Mouse (Mus musculus) right cerebral cortex, postnatal 25 days (tissue): ENCODE data around the gene Sgtb.

Experiments used
- DNase-seq: peaks from one replicate; pipeline ENCODE4 v3.0.0; 2022

Sgtb gene

DNA sequence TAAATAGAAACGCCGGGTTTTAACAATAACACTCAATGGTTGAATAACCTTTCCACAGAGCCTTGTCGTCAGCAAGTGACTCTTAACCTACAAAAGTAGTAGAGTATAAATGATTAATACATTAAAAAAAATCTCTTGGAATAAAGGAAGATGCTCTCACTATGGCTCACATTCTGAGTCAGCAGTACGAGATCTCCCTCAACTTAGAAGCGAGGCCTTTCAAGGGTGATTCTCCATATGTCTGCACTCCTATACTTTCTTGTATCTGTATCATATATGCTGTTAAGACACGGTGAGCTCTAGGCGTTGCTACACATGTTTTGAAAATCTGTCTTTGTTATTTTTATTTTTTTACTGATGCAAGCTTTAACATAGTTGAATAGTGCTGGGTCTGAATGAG, 985 bp downstream of the Sgtb start:
- no peak for DNase-seq

DNA sequence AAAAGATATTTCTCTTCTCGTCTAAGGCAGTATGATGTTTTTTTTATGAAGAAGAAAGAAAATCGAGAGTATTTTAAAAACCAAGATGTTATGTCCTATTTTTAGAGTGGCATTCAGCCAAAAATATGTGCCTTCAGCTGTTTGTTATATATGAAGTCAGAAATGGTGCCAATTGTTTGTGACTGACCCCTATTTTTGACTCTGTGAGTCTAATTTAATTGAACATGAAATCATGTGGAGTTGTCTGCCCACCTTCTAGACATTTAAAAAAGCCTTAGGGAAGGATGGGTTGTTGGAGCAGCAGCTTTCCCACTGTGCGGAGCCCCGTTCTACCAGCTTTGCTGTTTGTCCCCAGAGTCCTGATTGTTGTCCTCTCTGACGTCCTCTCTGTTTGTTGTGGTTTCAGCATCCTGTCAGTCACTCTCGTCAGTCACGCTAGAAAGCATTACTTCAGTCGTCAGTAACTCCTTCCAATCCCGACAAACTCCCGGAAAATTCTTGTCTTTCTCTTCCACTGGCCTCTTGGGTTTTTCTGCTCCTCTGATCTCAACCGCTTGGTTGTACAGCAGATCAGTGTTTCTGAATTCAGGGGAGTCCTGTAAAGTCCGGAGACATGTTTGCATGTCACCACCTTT, 2.8 kb downstream of the Sgtb start:
- peak; percentile 41 for DNase-seq

DNA sequence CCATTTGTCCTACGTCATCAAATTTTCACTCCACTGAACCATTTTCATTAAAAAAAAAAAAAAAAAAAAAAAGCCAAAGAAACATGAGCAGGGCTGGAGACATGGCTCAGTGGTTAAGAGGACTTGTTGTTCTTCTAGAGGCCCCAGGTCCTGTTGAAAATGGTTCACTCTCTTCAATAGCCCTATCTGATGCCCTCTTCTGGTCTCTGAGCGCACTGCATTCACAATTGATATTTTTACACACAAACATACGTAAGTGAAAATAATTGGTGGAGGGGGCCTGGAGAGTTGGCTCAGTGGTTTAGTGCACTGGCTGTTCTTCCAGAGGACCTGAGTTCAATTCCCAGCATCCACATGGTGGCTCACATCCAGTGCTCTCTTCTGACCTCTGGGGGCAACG, 4.2 kb downstream of the Sgtb start:
- DNase-seq = no peak

DNA sequence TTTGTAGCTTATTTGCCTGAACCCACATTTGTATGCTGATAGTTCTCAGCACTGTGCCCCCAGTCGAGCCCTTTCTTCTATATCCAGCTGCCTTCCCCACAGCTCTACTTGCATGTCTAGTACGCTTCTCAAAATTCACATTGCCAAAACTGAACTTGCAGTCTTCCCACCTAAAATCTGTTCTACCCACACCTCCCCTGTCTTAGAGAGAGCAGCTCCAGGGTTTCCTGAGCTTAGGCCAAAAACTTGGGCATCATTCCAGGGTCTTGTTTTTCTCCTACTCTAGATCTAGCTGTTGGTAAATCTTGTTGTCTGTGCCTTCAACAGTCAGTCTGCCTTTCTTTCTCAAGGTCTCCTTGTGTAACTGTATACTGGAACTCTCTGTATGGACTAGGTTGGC, 5.3 kb downstream of the Sgtb start:
- peak; percentile 57 for DNase-seq

DNA sequence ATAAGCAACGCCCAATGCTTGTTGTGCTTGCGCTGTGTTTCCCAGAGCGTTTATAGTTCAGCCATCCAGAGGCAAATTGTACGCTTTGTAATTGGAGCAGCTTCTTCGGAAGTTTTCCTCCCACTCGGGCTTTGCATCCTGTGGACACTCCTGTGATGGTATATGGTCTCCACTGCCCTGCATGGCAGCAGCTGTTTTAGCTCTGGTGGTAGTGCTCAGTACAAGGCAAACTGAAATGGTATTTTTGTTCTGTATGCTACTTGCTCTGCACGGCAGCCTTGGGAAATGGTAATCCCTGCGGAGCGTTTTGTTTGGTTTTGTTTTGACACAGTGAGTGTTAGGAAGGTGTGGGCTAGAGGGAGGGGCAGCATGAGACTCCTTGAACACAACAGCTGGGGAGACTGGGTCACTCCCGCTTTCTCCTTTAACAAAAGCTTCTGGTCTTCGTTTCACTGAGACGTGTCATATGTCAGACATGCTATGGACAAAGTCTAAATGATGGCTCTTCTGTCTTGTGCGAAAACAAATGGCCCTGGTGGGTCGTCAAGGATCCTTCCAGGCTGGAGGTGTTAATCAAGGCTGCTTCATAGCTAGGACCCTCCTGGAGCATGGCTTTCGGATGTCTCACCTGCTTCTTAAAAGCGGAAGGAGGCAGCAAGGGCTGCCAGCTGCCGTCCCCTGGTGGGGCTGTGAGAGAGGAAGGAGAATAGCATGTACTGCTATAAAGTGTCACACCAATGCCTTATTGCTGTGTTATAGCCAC, 12.7 kb downstream of the Sgtb start:
- no peak for DNase-seq

DNA sequence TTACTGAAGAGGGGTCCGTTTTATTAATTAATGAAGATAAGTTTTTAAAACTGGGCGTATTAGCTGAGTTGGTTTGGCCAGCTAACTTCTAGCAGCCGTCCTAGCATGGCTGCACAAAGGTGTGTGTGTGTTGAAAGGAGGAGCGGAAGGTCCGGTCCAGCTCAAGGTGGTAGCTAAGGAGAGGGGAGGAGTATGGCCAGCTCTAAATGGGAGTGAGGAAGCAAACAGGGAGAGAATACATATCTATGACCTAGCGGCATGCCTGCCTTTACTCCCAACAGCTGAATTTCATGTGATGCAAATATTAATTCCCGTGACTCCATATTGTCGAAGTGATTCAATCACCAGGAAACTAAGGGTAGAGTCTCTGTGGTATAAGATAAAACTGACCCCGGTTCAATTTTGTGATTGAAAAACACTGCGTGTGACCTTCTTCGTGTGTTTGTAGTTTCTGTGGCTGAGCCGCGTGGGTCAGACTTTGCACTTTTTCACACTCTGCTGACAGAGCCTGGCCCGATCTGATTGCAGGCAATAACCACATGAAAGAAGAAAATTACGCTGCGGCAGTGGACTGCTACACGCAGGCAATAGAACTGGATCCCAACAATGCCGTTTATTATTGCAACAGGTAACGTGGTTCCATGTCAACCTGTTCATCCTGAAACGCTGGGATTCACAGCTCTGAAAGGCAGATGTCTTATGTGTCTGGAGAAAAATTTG, 14.3 kb downstream of the Sgtb start:
- no peak for DNase-seq

DNA sequence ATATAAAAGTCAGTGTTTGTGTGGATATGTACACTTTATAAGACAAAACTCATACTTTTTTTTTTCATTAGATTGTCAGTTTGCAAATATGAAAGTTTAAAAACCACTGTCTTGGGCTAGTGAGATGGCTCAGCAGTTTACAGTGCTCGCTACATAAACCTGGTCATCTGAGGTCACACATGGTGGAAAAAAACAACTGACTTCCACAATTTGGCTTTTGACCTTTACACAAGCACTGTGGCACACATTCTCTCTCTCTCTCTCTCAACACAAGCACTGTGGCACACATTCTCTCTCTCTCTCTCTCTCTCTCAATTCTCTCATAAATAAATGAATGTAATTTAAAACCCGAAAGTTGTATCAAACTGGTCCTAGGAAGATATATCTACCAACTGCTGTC, 23.0 kb downstream of the Sgtb start:
- DNase-seq = no peak

DNA sequence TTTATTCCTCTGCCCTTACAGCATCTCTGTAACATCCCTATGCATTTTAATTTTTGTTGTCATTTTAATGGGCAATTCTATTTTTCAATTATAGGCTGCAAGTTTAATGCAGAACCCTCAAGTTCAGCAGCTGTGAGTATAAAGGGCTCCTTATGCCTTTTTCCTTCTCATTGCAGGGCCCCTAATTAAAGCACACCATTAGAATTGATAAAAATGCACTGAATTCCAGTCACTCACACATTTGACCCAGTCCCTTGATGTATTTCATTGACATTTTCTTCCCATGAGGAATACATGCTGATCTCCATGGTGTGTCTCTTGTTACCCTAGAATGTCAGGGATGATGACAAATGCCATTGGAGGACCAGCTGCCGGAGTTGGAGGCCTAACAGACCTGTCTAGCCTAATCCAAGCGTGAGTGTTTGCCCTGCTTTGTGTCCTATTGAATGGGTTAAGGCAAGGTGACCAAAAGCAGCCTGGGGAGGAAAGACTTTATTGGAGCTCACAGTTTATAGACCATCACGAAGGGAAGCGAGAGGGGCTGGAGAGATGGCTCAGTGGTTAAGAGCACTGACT, 25.1 kb downstream of the Sgtb start:
- no peak for DNase-seq

DNA sequence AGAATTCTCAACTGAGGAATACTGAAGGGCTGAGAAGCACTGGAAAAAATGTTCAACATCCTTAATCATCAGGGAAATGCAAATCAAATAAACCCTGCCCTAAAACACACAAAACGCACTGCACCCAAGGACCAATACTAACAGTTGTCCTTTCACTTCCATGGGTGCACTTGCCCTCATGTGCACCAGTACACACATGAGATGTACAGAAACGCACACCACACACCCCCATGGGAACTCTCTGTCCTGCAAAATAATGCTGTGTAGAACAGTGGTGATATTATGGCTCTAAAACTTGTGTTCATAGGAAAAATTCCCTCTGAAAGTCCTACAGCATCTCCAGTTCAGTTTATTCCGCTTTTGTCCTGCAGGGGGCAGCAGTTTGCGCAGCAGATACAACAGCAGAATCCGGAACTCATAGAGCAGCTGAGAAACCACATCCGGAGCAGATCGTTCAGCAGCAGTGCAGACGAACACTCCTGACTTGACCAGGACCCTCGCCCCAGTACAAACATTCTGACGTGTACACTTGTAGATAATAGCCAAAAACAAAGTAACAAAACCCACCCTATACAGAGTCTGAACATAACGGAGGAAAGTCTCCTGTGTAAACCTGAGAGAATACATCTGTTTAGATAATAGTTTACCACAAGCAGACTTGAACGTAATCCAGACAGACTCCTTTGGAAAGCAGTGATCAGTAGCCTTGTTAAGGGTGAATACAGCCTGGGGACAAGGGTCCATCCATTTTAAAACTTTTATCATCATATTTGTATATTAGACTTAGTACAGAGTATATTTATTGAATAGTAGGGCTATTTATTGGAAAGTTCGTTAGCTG, 30.0 kb downstream of the Sgtb start:
- peak; percentile 51 for DNase-seq

DNA sequence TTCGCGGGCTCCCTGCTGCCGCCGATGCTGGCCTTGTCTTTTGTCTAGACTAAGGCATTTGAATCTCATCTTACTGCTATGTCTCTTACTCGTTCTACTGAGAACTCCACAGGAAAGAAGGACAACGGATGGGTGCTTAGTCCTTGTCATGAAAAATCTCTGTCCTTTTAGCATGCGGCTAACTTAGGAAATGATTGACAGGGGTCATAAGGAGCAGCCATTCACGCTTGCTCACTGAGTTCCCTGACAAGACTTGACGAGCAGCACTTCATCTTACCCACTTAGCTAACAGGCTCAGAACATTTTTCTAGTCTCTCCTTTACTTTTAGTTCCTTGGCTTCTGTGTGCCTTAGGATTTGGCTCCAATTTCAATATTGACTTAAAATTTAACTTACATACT, 35.3 kb downstream of the Sgtb start:
- no peak for DNase-seq

DNA sequence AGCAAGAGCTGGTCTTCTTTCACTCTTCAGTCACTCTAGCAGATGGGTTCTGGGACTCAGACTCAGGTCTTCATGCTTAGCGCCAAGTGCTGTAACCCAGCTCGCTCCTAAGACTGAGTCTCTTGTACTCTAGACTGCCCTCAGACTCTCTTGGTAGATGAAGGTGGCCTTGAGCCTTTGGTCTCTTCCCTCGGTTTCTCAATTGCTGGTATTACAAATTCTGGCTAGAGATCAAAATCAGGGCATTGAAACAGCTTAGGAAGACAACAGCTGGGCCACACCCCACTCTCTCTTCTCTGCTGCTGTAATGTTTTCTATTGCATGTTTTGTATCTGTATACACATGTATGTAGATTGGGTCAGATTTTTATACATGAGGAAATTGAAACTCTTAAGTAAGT, 36.1 kb downstream of the Sgtb start:
- DNase-seq = no peak

DNA sequence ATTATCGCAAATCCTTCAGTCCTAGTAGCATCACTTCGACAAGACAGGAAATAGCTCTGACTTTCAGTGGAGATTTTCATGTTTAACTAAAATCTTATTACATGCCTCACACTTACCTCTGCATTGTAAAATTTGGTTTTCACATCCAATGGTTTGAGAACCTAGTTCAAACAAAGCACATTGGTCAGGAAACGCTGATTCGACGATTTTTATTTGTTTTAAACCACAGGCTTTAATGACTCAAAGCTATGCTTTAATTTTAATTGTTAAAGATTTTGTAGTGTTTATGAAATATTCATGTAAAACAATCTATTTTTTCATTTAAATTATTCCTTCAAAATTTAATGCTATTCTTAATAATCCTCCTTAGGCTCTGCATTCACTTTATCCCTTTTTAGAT, 44.6 kb downstream of the Sgtb start:
- no peak for DNase-seq

DNA sequence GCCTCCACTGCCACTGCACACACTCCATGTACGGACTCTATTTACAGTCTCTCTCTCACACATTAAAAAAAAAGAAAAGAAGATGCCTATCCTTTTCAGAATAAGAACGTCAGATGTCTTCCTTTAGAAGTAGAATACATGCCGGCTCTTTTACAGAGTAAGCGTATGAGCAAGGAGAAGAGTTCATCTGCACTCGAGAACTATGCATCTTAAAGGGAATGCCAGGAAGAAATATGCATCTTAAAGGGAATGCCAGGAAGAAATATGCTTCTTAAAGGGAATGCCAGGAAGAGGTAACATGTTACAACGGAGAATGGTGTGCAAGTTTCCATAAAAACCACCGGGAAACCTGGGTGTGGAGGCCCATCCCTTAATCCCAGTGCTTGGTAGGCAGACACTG, 45.6 kb downstream of the Sgtb start:
- DNase-seq = no peak

DNA sequence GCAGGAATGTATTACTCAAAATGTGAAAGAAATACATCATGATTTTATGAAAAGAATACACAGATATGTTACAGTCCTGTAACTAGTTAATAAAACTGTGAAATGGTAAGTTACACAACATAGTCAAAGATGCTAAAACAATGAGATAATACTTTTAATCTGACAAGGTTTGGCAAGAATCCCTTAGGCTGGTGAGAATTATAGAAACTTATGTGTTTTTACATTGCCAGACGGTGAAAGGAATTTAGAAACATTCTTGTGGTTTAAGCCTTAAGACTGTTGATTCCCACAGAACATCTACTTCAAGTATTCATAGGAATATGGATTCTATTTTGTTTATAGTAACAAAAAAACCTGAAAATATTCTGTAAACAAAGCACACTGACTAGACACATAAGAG, 46.1 kb downstream of the Sgtb start:
- DNase-seq = no peak

DNA sequence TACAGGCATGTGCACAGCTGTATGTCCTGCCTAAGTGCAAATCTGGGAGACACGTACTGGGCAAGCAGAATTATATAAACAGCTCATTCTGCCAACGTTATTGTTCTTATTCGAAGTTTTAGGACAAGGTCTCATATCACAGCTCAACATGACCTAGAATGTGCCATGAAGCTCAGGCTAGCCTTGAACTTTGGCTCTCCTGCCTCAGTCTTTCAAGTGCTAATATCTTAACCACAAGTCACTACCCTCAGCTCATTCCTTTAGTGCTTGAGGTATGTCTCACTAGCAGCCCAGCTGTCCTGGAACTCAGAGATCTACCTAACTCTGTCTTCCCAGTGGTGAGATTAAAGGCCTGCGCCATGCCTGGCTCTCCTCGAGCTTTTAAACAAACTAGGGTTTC, 62.2 kb downstream of the Sgtb start:
- no peak for DNase-seq

DNA sequence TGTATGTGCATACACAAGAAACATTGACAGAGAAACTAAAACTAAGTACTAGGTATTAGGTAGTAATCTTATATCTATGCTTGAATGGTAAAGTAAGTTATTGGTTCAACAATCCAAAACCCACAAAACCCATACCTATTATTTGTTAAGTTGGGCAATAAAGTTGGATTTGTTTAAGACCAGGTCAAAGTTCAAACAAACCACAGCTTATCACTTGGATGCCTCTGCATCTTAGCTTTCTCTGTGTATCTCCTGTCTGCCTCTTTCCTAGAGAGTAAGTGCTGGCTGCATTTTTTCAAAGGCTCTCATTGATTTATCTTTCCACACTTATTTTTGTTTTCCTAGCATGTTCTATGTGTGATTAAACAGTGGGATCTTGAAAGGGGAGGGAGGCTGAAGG, 63.0 kb downstream of the Sgtb start:
- DNase-seq = no peak

DNA sequence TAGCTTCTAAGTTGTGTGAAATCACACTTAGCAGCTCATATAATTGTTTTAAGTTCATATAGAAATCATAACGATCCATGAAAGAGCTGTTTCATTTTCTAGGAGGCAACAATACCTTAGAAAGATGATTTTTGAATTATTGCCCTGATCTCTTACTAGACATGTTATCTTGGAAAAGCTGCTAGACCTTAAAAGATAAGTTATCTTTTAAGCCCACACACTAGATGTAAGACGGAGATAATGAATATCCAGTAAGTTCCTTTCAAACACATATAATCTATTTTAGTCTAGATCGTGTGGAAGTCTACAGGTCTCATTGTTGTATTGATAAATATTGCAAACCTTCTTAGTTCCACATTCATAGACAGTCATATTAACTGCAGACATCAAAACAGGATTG, 67.3 kb downstream of the Sgtb start:
- DNase-seq = no peak

DNA sequence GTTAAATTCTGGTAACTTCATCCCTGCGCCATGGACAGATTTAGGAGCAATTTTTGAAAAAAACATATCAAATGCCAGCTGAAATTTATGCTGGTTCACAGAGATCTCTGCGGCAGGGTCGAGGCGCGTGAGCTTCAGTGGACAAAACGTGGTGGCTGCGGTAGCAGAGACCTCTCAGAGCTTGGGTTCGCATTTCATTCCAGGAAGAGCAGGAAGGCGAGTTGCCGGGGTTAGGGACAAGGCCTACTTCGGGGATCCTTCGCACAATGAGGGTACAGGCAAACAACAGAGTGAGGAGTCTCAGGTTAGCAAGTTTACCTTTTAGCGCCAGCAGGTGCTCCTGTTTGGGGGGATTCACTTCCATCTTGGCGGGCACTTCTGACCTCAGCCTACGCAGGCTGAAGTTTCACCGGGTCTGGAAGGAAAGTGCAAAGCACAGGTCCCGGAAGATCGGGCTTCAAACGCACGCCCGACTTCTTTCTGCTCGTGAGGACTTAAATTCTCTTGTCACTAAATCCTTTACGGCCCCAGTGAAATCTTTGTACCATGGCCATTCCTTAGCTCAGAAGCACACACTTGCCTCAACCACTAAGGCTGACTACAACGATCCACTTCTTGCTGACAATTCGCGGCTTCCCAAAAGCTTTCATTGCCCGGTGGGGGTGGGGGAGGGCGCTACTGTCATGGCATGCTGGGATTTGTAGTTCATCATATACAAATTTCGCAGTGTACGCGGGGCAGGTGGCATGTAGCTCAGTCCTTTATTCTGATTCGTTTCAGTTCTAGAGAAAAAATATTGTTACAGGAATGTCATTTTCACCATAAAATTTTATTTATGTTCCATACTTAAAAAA, 68.5 kb downstream of the Sgtb start, which contains the start of gene Trappc13:
TSS of gene Trappc13 (minus strand) at position 674 of the 854 bp plus-strand sequence.
- no peak for DNase-seq

DNA sequence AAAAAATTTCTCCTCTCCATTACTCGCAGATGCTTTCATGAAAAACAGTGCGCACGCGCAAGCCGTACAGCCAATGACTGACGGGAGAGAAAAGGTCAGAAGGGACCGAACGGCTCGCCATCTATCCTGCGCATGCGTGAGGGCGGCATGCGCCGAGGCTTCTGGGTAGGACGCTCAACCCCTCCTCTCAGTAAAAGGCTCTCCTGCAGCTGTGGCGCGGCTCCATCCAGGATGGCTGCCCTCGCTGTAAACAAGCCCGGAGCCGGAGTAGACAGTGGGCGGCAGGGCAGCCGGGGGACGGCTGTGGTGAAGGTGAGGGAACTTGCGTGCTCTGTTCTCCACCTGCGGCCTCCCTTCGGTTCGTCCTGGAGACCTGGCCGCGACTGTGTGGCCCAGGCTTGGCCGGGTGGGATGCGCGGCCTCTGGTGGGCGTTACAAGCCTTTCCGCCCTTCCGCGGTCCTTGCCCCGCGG, 69.1 kb downstream of the Sgtb start, which contains the start of gene Trim23:
TSS of gene Trim23 (plus strand) at position 148 of the 472 bp plus-strand sequence.
- peak; percentile 96 for DNase-seq

DNA sequence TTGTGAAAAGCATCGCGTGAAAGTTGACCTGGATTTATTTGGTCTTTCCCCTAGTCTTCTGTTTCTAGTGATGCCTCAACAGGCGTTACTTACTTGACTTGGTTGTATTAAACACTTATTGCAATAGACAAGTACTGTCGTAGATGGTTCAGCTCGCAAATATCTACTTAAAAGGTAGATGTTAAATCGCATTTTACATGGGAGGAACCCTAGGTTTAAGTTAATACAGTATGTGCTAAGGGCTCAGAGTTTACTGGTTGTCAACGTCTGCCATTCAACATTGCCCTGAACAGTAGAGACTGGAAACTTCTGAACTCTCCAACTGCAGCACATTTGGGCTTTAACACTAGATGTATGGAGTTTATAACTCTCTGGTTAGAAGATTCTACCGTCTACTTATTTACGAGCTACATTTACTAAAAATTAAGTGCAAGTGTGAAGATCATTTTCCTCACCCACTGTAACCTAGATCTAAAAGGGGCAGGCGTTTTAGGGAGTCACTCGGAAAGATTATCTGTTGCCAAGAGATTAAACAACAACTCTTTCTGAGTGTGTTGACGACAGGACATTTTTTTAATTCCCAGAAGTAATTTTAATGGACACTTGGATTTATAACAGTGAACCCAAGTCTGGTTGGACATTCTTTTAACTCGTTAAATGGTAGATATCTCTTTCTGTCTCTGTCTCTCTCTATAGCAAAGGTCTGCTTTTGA, 69.8 kb downstream of the Sgtb start:
- DNase-seq = no peak

DNA sequence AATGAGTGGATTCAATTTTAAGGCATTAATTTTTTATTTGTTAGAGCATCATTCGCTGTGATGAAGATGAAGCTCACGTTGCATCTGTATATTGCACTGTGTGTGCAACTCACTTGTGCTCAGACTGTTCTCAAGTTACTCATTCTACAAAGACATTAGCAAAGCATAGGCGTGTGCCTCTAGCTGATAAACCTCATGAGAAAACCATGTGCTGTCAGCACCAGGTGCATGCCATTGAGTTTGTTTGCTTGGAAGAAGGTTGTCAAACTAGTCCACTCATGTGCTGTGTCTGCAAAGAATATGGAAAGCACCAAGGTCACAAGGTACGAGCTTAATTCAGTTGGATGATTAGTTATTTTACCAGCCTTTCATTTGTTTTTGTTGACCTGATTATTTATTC, 77.8 kb downstream of the Sgtb start:
- no peak for DNase-seq
